15 mouse cellular contexts compared by ENCODE assay signal in genomic region chr5:144283551-144284031, GRCm38 (mm10). TPM values are rescaled to one million over a fixed set of nuclear protein-coding genes. Genes with fewer than 3 reads are reported as not detected.
A peak's percentile ranks its signal among the peaks of the same experiment; 100 is the strongest.
DNase-seq lines count a peak whose midpoint lies in the region; ATAC-seq lines count a peak whose summit lies in the region.
"Had no signal": no experiment of that assay in that cellular context is flagged by ENCODE, and none has a peak within 500 bp of the region (broad histone marks: within the 10 kb centered on the region; RNA-seq: fewer than 3 reads in every experiment).

No protein-coding gene starts in this region.

- peak; percentile 69 for ATAC-seq in megakaryocyte, adult 5-6 weeks (ENCODE audit: poor library complexity, severe bottlenecking)
- ATAC-seq in midbrain, embryonic 14.5 days (ENCODE audit: low FRiP score, low TSS enrichment): no peak

- no peak overlapping the region for H3K4me3 ChIP-seq in forebrain, embryonic 10.5 days
- H3K4me3 ChIP-seq in midbrain, embryonic 14.5 days (replicated peaks; ENCODE audit: low read depth, low read length): no peak overlapping the region
- H3K4me3 ChIP-seq: limb, embryonic 12.5 days; neural tube, embryonic 13.5 days had no signal

- intact Hi-C loops in heart, postnatal 14 days (cut with DNase I): no loop called here

- no peak overlapping the region for H3K27ac ChIP-seq in forebrain, embryonic 10.5 days
- H3K27ac ChIP-seq in midbrain, embryonic 14.5 days (replicated peaks; ENCODE audit: low read depth, low read length): no peak overlapping the region
- H3K27ac ChIP-seq: limb, embryonic 12.5 days; neural tube, embryonic 13.5 days had no signal

- 0 out of 2 replicates have a peak, but pooled peaks cover 4% of the 10 kb centered on the region for H3K4me1 ChIP-seq in forebrain, embryonic 10.5 days
- H3K4me1 ChIP-seq in midbrain, embryonic 14.5 days (ENCODE audit: control insufficient read depth, insufficient read depth, low read length): no peaks in the 10 kb centered on the region
- H3K4me1 ChIP-seq: limb, embryonic 12.5 days; neural tube, embryonic 13.5 days had no signal

- no peak overlapping the region for H3K9ac ChIP-seq in midbrain, embryonic 14.5 days (replicated peaks; ENCODE audit: low read length)
- H3K9ac ChIP-seq: limb, embryonic 12.5 days had no signal

- DNase-seq in heart, adult 8-10 months (ENCODE audit: low spot score): peak; percentile 33
- DNase-seq in heart, postnatal 14 days: no peak
- DNase-seq in A20 (ENCODE audit: low read depth, low spot score) (peak; percentile 91), NIH3T3 (ENCODE audit: low read depth) (peak; percentile 84)
- no peak for DNase-seq in forebrain, embryonic 10.5 days (ENCODE audit: extremely low spot score, low spot score)
- no peak for DNase-seq in midbrain, embryonic 14.5 days
- DNase-seq in thymus, postnatal 36 days: no peak
- DNase-seq: adrenal gland, postnatal 14 days; cerebellum, adult 9-11 months; lung, postnatal 14 days; right cerebral cortex, postnatal 14 days had no signal

- H3K27me3 ChIP-seq in forebrain, embryonic 10.5 days (ENCODE audit: poor library complexity, severe bottlenecking): no peaks in the 10 kb centered on the region
- H3K27me3 ChIP-seq in midbrain, embryonic 14.5 days (ENCODE audit: control insufficient read depth, insufficient read depth, low read length): no peaks in the 10 kb centered on the region
- H3K27me3 ChIP-seq: limb, embryonic 12.5 days; neural tube, embryonic 13.5 days had no signal

- peaks cover 30% of the 10 kb centered on the region for H3K36me3 ChIP-seq in forebrain, embryonic 10.5 days (replicated peaks)
- H3K36me3 ChIP-seq in midbrain, embryonic 14.5 days (ENCODE audit: control insufficient read depth, insufficient read depth, low read length): 0 out of 2 replicates have a peak, but pooled peaks cover 9% of the 10 kb centered on the region

- no peak overlapping the region for H3K4me2 ChIP-seq in midbrain, embryonic 14.5 days (ENCODE audit: low read length)
- H3K4me2 ChIP-seq: limb, embryonic 12.5 days; neural tube, embryonic 13.5 days had no signal

- H3K9me3 ChIP-seq in forebrain, embryonic 10.5 days: no peaks in the 10 kb centered on the region
- H3K9me3 ChIP-seq in midbrain, embryonic 14.5 days (ENCODE audit: control insufficient read depth, low read length): no peaks in the 10 kb centered on the region
- H3K9me3 ChIP-seq: G1E; limb, embryonic 12.5 days; neural tube, embryonic 13.5 days had no signal

- WGBS in forebrain, embryonic 10.5 days: 88% methylated on average over 8 of the region's 8 CpGs
- 86% methylated on average over 8 of the region's 8 CpGs for WGBS in midbrain, embryonic 14.5 days

RNA-seq across cellular contexts. Expression of gene Bri3, which starts 39.4 kb away (rescaled TPM):
- 100 to 1,000 TPM; 148 to 170 (median 156) TPM for total RNA-seq in heart, adult 8-10 months (2022)
- 100 to 1,000 TPM; 125 to 128 TPM for total RNA-seq in heart, postnatal 14 days (2021)
- total RNA-seq in megakaryocyte, adult 5-6 weeks (2015): 86.8 and 91.0 TPM in 2 replicates
- total RNA-seq in megakaryocyte, adult 5-6 weeks (2017): 20.1 and 33.8 TPM in 2 replicates
- polyA plus RNA-seq in forebrain, embryonic 10.5 days (2016; fragmentation: Nextera tagmentation; extraction: Ambion mirVana): 113 and 119 TPM in 2 replicates
- 125 and 144 TPM in 2 replicates for polyA plus RNA-seq in midbrain, embryonic 14.5 days (2014; fragmentation: Nextera tagmentation; extraction: Ambion mirVana)

Comparison
In these comparisons a context has a peak if more than half of its experiments do, and no peak if none do; other contexts are left out.
1. DNase-seq: peak in heart, adult 8-10 months (single experiment), A20 (single experiment) and NIH3T3 (single experiment); none in heart, postnatal 14 days (0 of 2), forebrain, embryonic 10.5 days (single experiment), midbrain, embryonic 14.5 days (single experiment) and thymus, postnatal 36 days (0 of 2).